Mouse (Mus musculus) neural tube, embryonic 11.5 days (tissue): Measurements from ENCODE around the gene Tmem63a. TPM values are rescaled to one million over a fixed set of nuclear protein-coding genes. Genes with fewer than 3 reads are reported as not detected.

ENCODE experiments used
- ATAC-seq: fragments of 200-750 bp; cut with Nextera tagmentation; 2 replicates; pipeline ENCODE4 v1.8.0; 2017; ENCODE audit warnings: moderate number of reproducible peaks, mild to moderate bottlenecking, moderate TSS enrichment, moderate library complexity; ENCODE audit not compliant: insufficient read depth, low FRiP score, low TSS enrichment
- DNase-seq: peaks from one replicate; pipeline ENCODE4 v3.0.0-alpha.2; 2015; ENCODE audit warnings: low spot score
- H3K27ac ChIP-seq: fragments of 300-500 bp; sonication (generic); 2 replicates; pipeline ENCODE4 v1.5.1; 2014; ENCODE audit warnings: low read depth, mild to moderate bottlenecking, low read length
- H3K27me3 ChIP-seq: fragments of 300-500 bp; sonication (generic); 2 replicates; pipeline ENCODE4 v1.6.1; 2014; ENCODE audit warnings: mild to moderate bottlenecking, low read length, mixed read lengths; ENCODE audit not compliant: control insufficient read depth, insufficient read depth
- H3K36me3 ChIP-seq: fragments of 300-500 bp; sonication (generic); 2 replicates; pipeline ENCODE4 v1.6.1; 2014; ENCODE audit warnings: mild to moderate bottlenecking, low read length, moderate library complexity, mixed read lengths; ENCODE audit not compliant: control insufficient read depth, insufficient read depth
- H3K4me1 ChIP-seq: fragments of 300-500 bp; sonication (generic); 2 replicates; pipeline ENCODE4 v1.6.1; 2014; ENCODE audit warnings: low read length, mixed read lengths; ENCODE audit not compliant: control insufficient read depth, insufficient read depth
- H3K4me2 ChIP-seq: fragments of 300-500 bp; sonication (generic); 2 replicates; pipeline ENCODE4 v1.6.1; 2014; ENCODE audit warnings: low read depth, mild to moderate bottlenecking, moderate library complexity
- H3K4me3 ChIP-seq: fragments of 300-500 bp; sonication (generic); 2 replicates; pipeline ENCODE4 v1.5.1; 2014; ENCODE audit warnings: low read depth, low read length
- H3K9ac ChIP-seq: fragments of 300-500 bp; sonication (generic); 2 replicates; pipeline ENCODE4 v1.6.1; 2014; ENCODE audit warnings: mild to moderate bottlenecking, low read length
- H3K9me3 ChIP-seq: fragments of 300-500 bp; sonication (generic); 2 replicates; pipeline ENCODE4 v1.6.1; 2016; ENCODE audit warnings: low read length; ENCODE audit not compliant: control insufficient read depth
- WGBS: fragments of 180-500 bp; shearing (Covaris S2); extraction: QIAGEN DNeasy Blood & Tissue Kit; methylation state at CpG from one replicate; pipeline ENCODE4 v1.1.7; 2014; 5-methylcytosine and 5-hydroxymethylcytosine counted together
- polyA plus RNA-seq: library from polyadenylated mRNA; unstranded; fragments of >200 nt; fragmentation: Nextera tagmentation; extraction: Ambion mirVana; gene quantifications from 2 replicates; pipeline ENCODE4 v1.2.1, GENCODE M21; 2014

Gene Tmem63a
- polyA plus RNA-seq, 1 experiment from 2014 or later = 3.1 TPM

GRCm38 (mm10) chr1:180905307-180905706 is 36.8 kb upstream of the Tmem63a start:
- Histone ChIP-seq H3K27me3 (no peaks in the 10 kb centered on the region), H3K36me3 (peaks cover 5% of the 10 kb centered on the region), H3K4me2 (peak overlapping the region; percentile 87), H3K4me1 (peaks cover 9% of the 10 kb centered on the region; the same call in 1 of the 2 replicates), H3K27ac (no peak overlapping the region), H3K9ac (peak overlapping the region; percentile 46), H3K4me3 (peak overlapping the region; percentile 90; the same call in 1 of the 2 replicates), H3K9me3 (no peaks in the 10 kb centered on the region)
- DNase-seq = no peak
- WGBS = 69% methylated on average over 6 of the region's 6 CpGs
- ATAC-seq = no peak

DNA sequence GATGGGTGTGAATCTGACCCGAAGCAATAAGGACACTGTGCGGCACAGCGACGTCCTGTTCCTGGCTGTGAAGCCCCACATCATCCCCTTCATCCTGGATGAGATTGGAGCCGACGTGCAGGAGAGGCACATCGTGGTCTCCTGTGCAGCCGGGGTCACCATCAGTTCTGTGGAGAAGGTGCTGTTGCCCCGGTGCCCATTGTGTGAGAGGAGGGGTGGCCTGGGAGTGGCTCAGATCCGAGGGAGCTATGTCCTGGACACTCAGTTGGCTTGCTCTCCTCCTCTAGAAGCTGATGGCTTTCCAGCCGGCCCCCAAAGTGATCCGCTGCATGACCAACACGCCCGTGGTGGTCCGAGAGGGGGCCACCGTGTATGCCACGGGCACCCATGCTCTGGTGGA is 36.3 kb upstream of the Tmem63a start:
- DNase-seq = no peak
- no peak overlapping the region for H3K4me3 ChIP-seq
- H3K36me3 ChIP-seq = peaks cover 5% of the 10 kb centered on the region
- H3K9me3 ChIP-seq = no peaks in the 10 kb centered on the region
- no peak for ATAC-seq
- no peak overlapping the region for H3K27ac ChIP-seq
- no peak overlapping the region; the same call in 1 of the 2 replicates for H3K4me2 ChIP-seq
- H3K9ac ChIP-seq = peak overlapping the region; percentile 46
- peaks cover 9% of the 10 kb centered on the region; the same call in 1 of the 2 replicates for H3K4me1 ChIP-seq
- WGBS = 97% methylated on average over 17 of the region's 17 CpGs
- H3K27me3 ChIP-seq = no peaks in the 10 kb centered on the region

DNA sequence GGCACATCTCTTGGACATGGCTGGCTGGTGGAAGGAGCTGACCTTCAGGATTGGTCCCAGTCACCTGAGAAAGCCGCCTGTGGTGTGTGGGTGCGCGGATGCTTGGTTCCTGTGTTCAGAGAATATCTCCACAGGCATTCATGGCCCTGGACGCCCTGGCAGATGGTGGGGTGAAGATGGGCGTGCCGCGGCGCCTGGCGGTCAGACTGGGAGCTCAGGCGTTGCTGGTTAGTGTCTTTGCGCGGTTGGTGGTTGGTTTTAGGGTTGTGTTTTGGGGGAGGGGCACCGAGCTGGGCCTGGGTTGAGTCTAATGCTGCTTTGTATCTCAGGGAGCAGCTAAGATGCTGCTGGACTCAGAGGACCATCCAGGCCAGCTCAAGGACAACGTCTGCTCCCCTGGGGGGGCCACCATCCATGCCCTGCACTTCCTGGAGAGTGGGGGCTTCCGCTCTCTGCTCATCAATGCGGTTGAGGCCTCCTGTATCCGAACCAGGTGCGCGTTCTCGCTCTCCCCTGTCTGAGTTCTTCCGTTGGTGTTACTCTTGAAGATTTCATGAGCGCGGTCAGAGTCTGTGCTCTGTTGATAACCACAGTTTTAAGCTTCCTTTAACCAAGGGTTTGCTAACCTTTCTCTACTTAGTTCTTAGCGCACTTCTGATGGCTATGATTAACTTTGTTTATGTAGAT is 35.5 kb upstream of the Tmem63a start:
- Histone ChIP-seq H3K9me3 (no peaks in the 10 kb centered on the region), H3K27me3 (no peaks in the 10 kb centered on the region), H3K36me3 (peaks cover 5% of the 10 kb centered on the region), H3K4me3 (no peak overlapping the region), H3K4me2 (no peak overlapping the region), H3K9ac (no peak overlapping the region), H3K27ac (no peak overlapping the region), H3K4me1 (peaks cover 9% of the 10 kb centered on the region; the same call in 1 of the 2 replicates)
- DNase-seq (no peak), ATAC-seq (no peak)
- 93% methylated on average over 24 of the region's 24 CpGs for WGBS

DNA sequence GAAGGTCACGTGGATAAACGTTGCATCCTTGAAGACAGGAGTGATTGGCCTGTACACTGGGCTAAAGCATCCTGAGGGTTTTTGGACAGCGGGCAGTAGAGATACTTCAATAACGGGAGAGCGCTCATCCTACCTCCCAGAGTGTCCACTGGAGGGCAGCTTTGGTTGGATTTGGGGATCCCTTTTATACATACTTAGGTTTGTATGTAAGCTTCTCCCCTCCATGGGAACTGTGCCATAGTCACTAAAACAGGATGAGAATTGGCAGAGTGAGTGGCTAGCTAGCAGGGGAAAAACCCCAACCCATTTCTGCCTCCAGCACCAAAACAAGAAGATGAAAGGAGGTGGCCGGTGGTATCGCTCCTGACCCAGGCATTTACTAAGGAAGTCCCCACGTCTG is 31.0 kb upstream of the Tmem63a start:
- H3K27ac ChIP-seq = no peak overlapping the region
- WGBS = 47% methylated on average over 8 of the region's 8 CpGs
- no peaks in the 10 kb centered on the region for H3K9me3 ChIP-seq
- H3K36me3 ChIP-seq = peaks cover 3% of the 10 kb centered on the region
- DNase-seq (no peak), ATAC-seq (no peak)
- H3K9ac ChIP-seq = no peak overlapping the region
- no peak overlapping the region for H3K4me2 ChIP-seq
- H3K4me3 ChIP-seq = no peak overlapping the region
- H3K27me3 ChIP-seq = no peaks in the 10 kb centered on the region
- no peaks in the 10 kb centered on the region; the same call in 1 of the 2 replicates for H3K4me1 ChIP-seq

DNA sequence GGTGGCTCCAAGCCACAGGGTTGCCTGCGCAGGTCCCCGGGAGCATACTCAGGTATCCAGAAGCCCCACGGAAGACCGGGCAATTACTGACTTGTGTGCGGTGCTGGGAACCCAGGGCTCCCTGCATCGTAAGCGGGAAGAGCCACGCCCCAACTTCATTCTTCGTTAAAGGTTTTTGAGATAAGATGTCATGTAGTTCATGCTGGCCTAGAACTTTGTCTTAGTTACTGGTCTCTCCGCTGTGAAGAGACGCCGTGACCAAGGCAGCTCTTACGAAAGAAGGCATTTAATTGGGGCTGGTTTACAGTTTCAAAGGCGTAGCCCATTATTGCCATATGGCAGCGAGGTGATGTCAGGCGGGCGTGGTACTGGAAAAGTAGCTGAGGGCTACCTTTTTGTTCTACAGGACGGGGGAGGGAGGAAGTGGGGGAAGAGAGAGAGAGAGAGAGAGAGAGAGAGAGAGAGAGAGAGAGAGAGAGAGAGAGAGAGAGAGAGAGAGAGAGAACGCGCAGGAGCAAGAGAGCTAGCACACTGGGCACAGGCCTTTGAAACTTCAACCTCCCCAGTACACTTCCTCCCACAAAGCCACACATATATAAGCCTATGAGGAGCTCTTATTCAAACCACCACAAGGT is 30.4 kb upstream of the Tmem63a start:
- Histone ChIP-seq H3K27me3 (no peaks in the 10 kb centered on the region), H3K4me2 (no peak overlapping the region), H3K4me1 (no peaks in the 10 kb centered on the region; the same call in 1 of the 2 replicates), H3K9ac (no peak overlapping the region), H3K4me3 (no peak overlapping the region), H3K27ac (no peak overlapping the region), H3K9me3 (no peaks in the 10 kb centered on the region), H3K36me3 (no peaks in the 10 kb centered on the region; the same call in 1 of the 2 replicates)
- ATAC-seq = no peak
- 49% methylated on average over 20 of the region's 20 CpGs for WGBS
- DNase-seq = no peak

DNA sequence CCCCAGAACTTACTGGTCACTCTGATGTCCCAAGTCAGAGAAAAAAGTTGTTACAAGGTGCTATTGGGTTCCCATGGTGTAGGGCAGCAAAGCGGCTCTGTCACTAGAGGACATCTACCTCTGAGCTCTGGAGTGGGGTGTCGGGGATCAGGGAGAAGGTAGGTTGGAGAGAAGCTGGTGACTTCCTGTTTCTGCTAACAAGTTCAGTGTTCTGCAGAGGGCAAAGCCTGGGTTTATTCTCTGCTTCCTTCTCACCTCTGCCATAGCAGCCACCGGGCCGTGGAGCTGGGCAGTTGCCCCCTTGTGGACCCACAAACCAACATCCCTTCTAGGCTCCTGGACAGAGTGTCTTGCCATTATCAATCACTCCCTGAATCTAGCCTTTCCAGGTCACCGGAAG is 29.4 kb upstream of the Tmem63a start:
- no peak for DNase-seq
- Histone ChIP-seq H3K4me1 (no peaks in the 10 kb centered on the region; the same call in 1 of the 2 replicates), H3K4me2 (no peak overlapping the region), H3K27ac (no peak overlapping the region), H3K36me3 (no peaks in the 10 kb centered on the region; the same call in 1 of the 2 replicates), H3K9ac (no peak overlapping the region), H3K4me3 (no peak overlapping the region), H3K9me3 (no peaks in the 10 kb centered on the region), H3K27me3 (no peaks in the 10 kb centered on the region)
- WGBS = 87% methylated on average over 5 of the region's 5 CpGs
- no peak for ATAC-seq

- ATAC-seq (no peak), DNase-seq (no peak)
- no peak overlapping the region for H3K9ac ChIP-seq
- no peaks in the 10 kb centered on the region for H3K27me3 ChIP-seq
- no peaks in the 10 kb centered on the region for H3K9me3 ChIP-seq
- H3K36me3 ChIP-seq = no peaks in the 10 kb centered on the region
- no peak overlapping the region for H3K4me2 ChIP-seq
- WGBS = 56% methylated on average over 4 of the region's 4 CpGs
- no peak overlapping the region for H3K27ac ChIP-seq
- H3K4me1 ChIP-seq = no peaks in the 10 kb centered on the region; the same call in 1 of the 2 replicates
- H3K4me3 ChIP-seq = no peak overlapping the region
Measured at GRCm38 (mm10) chr1:180913797-180914196, 28.3 kb upstream of the Tmem63a start.

DNA sequence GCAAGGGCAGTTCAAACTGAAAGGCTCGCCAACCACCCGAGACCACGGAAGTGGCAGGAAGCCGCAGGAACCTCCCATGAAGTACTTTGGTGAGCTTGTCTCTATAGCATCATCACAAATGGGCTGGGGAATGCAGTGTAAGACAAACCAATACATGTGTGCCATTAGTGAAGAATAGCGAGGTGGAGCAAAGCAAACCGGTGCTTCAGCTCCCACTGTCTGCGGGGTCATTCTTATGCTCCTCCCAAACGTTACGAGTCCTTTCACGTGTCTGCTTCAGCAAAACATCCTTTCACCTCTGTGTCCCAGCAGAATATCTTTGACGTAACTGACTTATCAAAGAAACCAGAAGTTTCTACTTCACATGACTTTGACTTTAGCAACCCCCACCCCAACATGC is 25.7 kb upstream of the Tmem63a start:
- H3K4me3 ChIP-seq = no peak overlapping the region
- H3K4me1 ChIP-seq = no peaks in the 10 kb centered on the region
- H3K36me3 ChIP-seq = no peaks in the 10 kb centered on the region
- no peak overlapping the region for H3K27ac ChIP-seq
- no peak overlapping the region for H3K9ac ChIP-seq
- no peaks in the 10 kb centered on the region for H3K27me3 ChIP-seq
- 91% methylated on average over 11 of the region's 11 CpGs for WGBS
- no peak for ATAC-seq
- DNase-seq = no peak
- no peak overlapping the region for H3K4me2 ChIP-seq
- H3K9me3 ChIP-seq = no peaks in the 10 kb centered on the region

DNA sequence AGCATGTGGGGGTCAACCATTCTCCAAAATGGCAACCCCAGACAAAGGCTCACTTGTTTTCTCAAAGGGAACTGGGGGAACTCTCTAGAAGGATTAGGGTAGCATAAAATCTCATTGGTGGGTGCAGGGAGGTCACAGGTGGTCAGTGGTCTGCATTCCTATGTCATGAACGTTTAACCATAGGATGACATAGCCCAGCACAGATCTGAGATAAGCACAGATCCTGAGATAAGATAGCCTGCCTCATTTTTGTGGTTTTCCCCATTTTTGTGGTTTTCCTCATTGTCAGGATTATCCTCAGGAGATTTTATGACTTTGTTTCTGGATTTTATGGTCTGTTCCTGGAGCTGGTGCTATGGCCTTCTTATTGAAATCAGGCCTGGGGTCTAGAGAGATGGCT is 25.1 kb upstream of the Tmem63a start:
- Histone ChIP-seq H3K27ac (no peak overlapping the region), H3K9me3 (no peaks in the 10 kb centered on the region), H3K4me2 (no peak overlapping the region), H3K9ac (no peak overlapping the region), H3K4me3 (no peak overlapping the region), H3K36me3 (no peaks in the 10 kb centered on the region), H3K4me1 (no peaks in the 10 kb centered on the region), H3K27me3 (no peaks in the 10 kb centered on the region)
- no peak for DNase-seq
- no peak for ATAC-seq
- 63% methylated on average over 1 of the region's 1 CpGs for WGBS
